Mouse (Mus musculus) thymus, adult 2 months (tissue): ENCODE data around the gene Kcnf1. TPM values are rescaled to one million over a fixed set of nuclear protein-coding genes. Genes with fewer than 3 reads are reported as not detected.

ENCODE experiments used
- DNase-seq: peaks from one replicate; pipeline ENCODE4 v3.0.0; 2021
- H3K27ac ChIP-seq: fragments of 200-500 bp; 2 replicates; pipeline ENCODE4 v1.5.1; 2012; ENCODE audit warnings: low read length, control low read depth; ENCODE audit not compliant: control insufficient read depth, insufficient read depth
- H3K27me3 ChIP-seq: fragments of 200-500 bp; 2 replicates; pipeline ENCODE4 v1.6.1; 2012; ENCODE audit warnings: mild to moderate bottlenecking, low read length, moderate library complexity, mixed read lengths; ENCODE audit not compliant: control insufficient read depth, insufficient read depth
- H3K36me3 ChIP-seq: fragments of 200-500 bp; 2 replicates; pipeline ENCODE4 v1.6.1; 2012; ENCODE audit warnings: mild to moderate bottlenecking, low read length, moderate library complexity; ENCODE audit not compliant: control insufficient read depth, insufficient read depth
- H3K4me1 ChIP-seq: fragments of 200-500 bp; replicated peaks from 2 replicates; pipeline ENCODE4 v1.6.1; 2012; ENCODE audit warnings: low read length; ENCODE audit not compliant: control insufficient read depth, insufficient read depth
- H3K4me3 ChIP-seq: fragments of 200-500 bp; 2 replicates; pipeline ENCODE4 v1.5.1; 2012; ENCODE audit warnings: mild to moderate bottlenecking, low read length, control low read depth, moderate library complexity; ENCODE audit not compliant: control insufficient read depth, insufficient read depth
- CTCF ChIP-seq: fragments of 200-500 bp; IDR thresholded peaks from 2 replicates; pipeline ENCODE4 v1.5.1; 2012; ENCODE audit warnings: mild to moderate bottlenecking, control low read depth, low read length, moderate library complexity, borderline replicate concordance; ENCODE audit not compliant: control insufficient read depth, poor library complexity, insufficient read depth; ENCODE audit errors: extremely low read depth
- POLR2A ChIP-seq: fragments of 200-500 bp; IDR thresholded peaks from 2 replicates; pipeline ENCODE4 v1.6.1; 2012; ENCODE audit warnings: mild to moderate bottlenecking, low read length, control low read depth, moderate library complexity; ENCODE audit not compliant: control insufficient read depth, poor library complexity, insufficient read depth; ENCODE audit errors: extremely low read depth
- WGBS: fragments of 180-500 bp; shearing (Covaris S2); methylation state at CpG from one replicate; pipeline ENCODE4 v1.1.7; 2018; 5-methylcytosine and 5-hydroxymethylcytosine counted together
- polyA plus RNA-seq: library from polyadenylated mRNA; depleted of rRNA; stranded (reverse); fragments of >200 nt; gene quantifications from 2 replicates; pipeline ENCODE4 v1.2.3, GENCODE M21; 2012; rRNA removed

Kcnf1 gene
- 0.17 and 0.75 TPM in 2 replicates for polyA plus RNA-seq

- no peaks in the 10 kb centered on the region; the same call in 1 of the 2 replicates for H3K27me3 ChIP-seq
- no peaks in the 10 kb centered on the region for H3K4me1 ChIP-seq
- H3K4me3 ChIP-seq: no peak within 1 kb of the TSS
- TF ChIP-seq CTCF (no peak), POLR2A (no peak)
- DNase-seq: no peak
- H3K27ac ChIP-seq: no peak within 1 kb of the TSS
- no peaks in the 10 kb centered on the region for H3K36me3 ChIP-seq
- WGBS: 64% methylated on average over 4 of the region's 4 CpGs
Measured at GRCm38 (mm10) chr12:17176757-17177092, at the start of gene Kcnf1. TSS of gene Kcnf1 (minus strand) at chr12:17176888.

GRCm38 (mm10) chr12:17225012-17225411 is 48.3 kb upstream of the Kcnf1 start:
- no peak overlapping the region for H3K27ac ChIP-seq

GRCm38 (mm10) chr12:17223050-17223449 is 46.4 kb upstream of the Kcnf1 start:
- DNase-seq: no peak
- Histone ChIP-seq H3K4me3 (no peak overlapping the region), H3K27ac (no peak overlapping the region), H3K4me1 (no peaks in the 10 kb centered on the region), H3K27me3 (no peaks in the 10 kb centered on the region), H3K36me3 (no peaks in the 10 kb centered on the region)
- WGBS: 61% methylated on average over 3 of the region's 3 CpGs
- TF ChIP-seq CTCF (no peak), POLR2A (no peak)

More at GRCm38 (mm10) chr12:17225012-17225411, 48.3 kb upstream of the Kcnf1 start:
- Histone ChIP-seq H3K4me1 (no peaks in the 10 kb centered on the region), H3K36me3 (no peaks in the 10 kb centered on the region), H3K27me3 (no peaks in the 10 kb centered on the region), H3K4me3 (no peak overlapping the region)
- 93% methylated on average over 5 of the region's 5 CpGs for WGBS
- no peak for DNase-seq
- TF ChIP-seq POLR2A: no peak
- no peak for TF ChIP-seq CTCF

- H3K4me1 ChIP-seq: no peaks in the 10 kb centered on the region
Measured at GRCm38 (mm10) chr12:17221891-17222428, 45.3 kb upstream of the Kcnf1 start.

GRCm38 (mm10) chr12:17220631-17221030 is 43.9 kb upstream of the Kcnf1 start:
- TF ChIP-seq POLR2A (no peak), CTCF (no peak)
- 86% methylated on average over 5 of the region's 5 CpGs for WGBS
- H3K27ac ChIP-seq: no peak overlapping the region

More at GRCm38 (mm10) chr12:17221891-17222428, 45.3 kb upstream of the Kcnf1 start:
- Histone ChIP-seq H3K27me3 (no peaks in the 10 kb centered on the region), H3K36me3 (no peaks in the 10 kb centered on the region), H3K4me3 (no peak overlapping the region), H3K27ac (no peak overlapping the region)
- peak; percentile 13 for DNase-seq
- 57% methylated on average over 5 of the region's 5 CpGs for WGBS
- TF ChIP-seq POLR2A (no peak), CTCF (no peak)

GRCm38 (mm10) chr12:17219107-17219506 is 42.4 kb upstream of the Kcnf1 start:
- DNase-seq: no peak
- H3K27ac ChIP-seq: no peak overlapping the region
- H3K4me1 ChIP-seq: no peaks in the 10 kb centered on the region
- H3K36me3 ChIP-seq: no peaks in the 10 kb centered on the region
- TF ChIP-seq POLR2A (no peak), CTCF (no peak)
- no peak overlapping the region for H3K4me3 ChIP-seq
- 24% methylated on average over 4 of the region's 4 CpGs for WGBS
- H3K27me3 ChIP-seq: no peaks in the 10 kb centered on the region

More at GRCm38 (mm10) chr12:17220631-17221030, 43.9 kb upstream of the Kcnf1 start:
- no peaks in the 10 kb centered on the region for H3K36me3 ChIP-seq
- H3K27me3 ChIP-seq: no peaks in the 10 kb centered on the region
- no peak for DNase-seq
- H3K4me1 ChIP-seq: no peaks in the 10 kb centered on the region
- no peak overlapping the region for H3K4me3 ChIP-seq

- H3K4me1 ChIP-seq: no peaks in the 10 kb centered on the region
- WGBS: 77% methylated on average over 8 of the region's 8 CpGs
- TF ChIP-seq POLR2A: no peak
- TF ChIP-seq CTCF: no peak
- no peak for DNase-seq
- H3K36me3 ChIP-seq: no peaks in the 10 kb centered on the region
- H3K27ac ChIP-seq: no peak overlapping the region
- H3K27me3 ChIP-seq: no peaks in the 10 kb centered on the region
- H3K4me3 ChIP-seq: no peak overlapping the region
Measured at GRCm38 (mm10) chr12:17218390-17218789, 41.7 kb upstream of the Kcnf1 start.
